Mouse (Mus musculus) T-helper 2 cell (primary cell): Measurements from ENCODE around the gene Cdh4.

Experiments used
- in situ Hi-C: fragments of 300-600 bp; cut with MboI, MseI; formaldehyde crosslinking; loops from one replicate; pipeline ENCODE4 v1.15.1; 2025; ENCODE audit warnings: high pct_unique_total_duplicates

Cdh4 gene

GRCm38 (mm10) chr2:179598886-179599285 lies 156.7 kb downstream of the Cdh4 start:
- in situ Hi-C loops = no loop called here

GRCm38 (mm10) chr2:179599886-179600285 lies 157.7 kb downstream of the Cdh4 start:
- in situ Hi-C loops = no loop called here

DNA sequence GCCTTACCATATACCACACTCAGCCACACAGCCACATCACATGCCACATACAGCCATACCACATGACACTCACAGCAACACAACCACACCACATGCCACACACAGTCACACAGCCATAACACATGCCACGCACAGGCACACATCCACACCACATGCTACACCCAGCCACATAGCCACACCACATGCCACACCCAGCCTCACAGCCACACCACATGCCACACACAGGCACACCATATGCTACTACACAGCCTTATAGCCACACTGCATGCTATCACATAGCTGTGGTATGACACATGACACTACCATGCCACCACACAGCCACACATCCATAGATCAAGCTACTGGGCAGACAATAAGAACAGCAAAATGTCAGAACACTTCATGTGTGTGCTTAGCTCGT lies 158.1 kb downstream of the Cdh4 start:
- in situ Hi-C loops = no loop called here

GRCm38 (mm10) chr2:179601167-179601566 lies 158.9 kb downstream of the Cdh4 start:
- in situ Hi-C loops = no loop called here

- in situ Hi-C loops = no loop called here
Observed at GRCm38 (mm10) chr2:179604746-179605145, 162.5 kb downstream of the Cdh4 start.

- in situ Hi-C loops = no loop called here
Observed at GRCm38 (mm10) chr2:179605255-179605654, 163.0 kb downstream of the Cdh4 start.

DNA sequence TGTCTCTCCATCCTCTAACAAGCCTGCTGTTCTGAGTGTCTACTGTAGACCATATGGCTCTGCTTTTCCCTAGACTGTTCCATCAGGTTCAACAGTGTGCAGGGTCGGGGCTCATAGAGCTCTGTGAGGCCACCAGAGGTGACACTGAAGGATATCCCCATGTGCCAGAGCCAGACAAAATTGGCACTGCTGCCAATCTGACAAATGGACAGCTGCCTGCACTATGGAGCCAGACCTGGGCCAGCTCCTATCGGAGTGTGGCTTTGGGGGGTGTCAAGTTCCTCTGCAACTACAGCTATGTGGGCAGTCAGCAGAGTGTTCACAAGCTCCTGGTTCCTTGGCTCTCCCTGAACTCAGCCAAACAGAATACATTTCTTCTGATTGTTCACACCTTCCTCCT lies 164.1 kb downstream of the Cdh4 start:
- in situ Hi-C loops = no loop called here

DNA sequence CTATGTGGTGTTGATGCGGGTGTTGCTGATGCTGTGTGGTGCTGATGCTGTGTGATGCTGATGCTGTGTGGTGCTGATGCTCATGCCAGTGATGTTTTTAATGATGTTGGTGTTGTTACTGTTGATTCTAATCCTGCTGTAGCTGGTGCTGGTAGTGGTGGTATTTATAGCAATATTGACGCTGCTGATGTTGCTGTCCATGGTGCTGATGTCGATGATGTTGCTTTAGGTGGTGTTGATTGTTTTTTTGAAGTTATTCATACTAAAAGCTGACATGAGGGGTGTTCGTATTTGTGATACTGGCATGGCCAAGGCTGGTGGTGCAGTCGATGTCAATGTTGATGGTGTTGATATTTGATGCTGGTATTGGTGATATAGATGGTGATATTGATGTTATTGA lies 173.7 kb downstream of the Cdh4 start:
- in situ Hi-C loops = no loop called here

DNA sequence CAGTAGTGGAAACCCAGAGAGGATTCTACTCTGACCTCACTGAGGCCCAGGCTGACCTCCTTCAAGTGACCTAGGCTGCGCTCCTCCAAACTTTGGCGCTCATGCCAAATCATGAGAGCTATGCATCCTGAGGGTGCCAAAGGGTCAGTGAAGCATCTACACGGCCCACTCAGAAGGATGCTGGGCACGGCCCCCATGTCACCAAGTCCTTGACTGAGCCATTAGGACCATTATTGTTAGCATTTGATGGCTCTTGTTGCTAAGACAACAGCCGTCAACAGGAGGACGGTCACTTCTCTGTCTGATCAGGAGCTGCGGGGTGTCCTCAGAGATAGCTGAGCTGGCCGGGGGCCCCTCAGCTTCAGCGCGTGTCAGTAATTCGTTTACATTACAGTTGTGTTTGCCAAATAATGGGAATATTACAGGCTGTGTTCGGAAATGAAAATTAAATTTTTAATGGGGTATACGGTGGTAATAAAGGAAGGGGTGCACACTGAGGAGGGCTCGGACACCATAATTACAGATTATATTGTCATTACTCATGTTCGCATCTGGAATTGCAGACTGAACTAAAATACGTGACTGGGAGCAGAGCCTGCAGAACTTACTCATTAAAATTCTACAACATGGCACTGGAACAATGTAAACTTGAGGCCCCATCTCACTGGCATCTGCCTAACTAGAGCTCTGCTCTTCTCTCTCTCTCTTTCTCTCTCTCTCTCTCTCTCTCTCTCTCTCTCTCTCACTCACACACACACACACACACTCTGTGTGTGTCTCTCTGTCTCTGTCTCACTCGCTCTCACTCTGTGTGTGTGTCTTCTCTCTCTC lies 181.6 kb downstream of the Cdh4 start:
- in situ Hi-C loops = no loop called here

DNA sequence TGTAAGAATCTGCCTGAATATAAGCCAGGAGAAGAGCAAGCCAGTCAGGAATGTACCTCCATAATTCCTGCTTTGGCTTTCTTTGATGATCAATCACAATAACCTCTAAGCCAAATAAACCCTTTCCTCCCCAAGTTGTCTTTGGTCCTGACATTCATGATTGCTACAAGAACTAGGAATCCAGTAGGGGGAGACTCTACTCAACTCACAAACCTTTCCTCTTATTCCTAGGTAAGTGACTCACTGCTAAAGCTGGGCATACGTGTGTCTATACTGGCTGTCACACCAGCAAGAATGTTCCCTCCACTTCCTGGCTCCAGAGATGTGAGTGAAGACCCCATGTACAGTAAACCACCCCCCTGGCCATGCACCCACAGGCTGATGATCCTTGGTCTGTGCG lies 185.3 kb downstream of the Cdh4 start:
- in situ Hi-C loops = no loop called here

- in situ Hi-C loops = no loop called here
Observed at GRCm38 (mm10) chr2:179630720-179631119, 188.5 kb downstream of the Cdh4 start.

- in situ Hi-C loops = no loop called here
Observed at GRCm38 (mm10) chr2:179640576-179641301, 198.5 kb downstream of the Cdh4 start.

DNA sequence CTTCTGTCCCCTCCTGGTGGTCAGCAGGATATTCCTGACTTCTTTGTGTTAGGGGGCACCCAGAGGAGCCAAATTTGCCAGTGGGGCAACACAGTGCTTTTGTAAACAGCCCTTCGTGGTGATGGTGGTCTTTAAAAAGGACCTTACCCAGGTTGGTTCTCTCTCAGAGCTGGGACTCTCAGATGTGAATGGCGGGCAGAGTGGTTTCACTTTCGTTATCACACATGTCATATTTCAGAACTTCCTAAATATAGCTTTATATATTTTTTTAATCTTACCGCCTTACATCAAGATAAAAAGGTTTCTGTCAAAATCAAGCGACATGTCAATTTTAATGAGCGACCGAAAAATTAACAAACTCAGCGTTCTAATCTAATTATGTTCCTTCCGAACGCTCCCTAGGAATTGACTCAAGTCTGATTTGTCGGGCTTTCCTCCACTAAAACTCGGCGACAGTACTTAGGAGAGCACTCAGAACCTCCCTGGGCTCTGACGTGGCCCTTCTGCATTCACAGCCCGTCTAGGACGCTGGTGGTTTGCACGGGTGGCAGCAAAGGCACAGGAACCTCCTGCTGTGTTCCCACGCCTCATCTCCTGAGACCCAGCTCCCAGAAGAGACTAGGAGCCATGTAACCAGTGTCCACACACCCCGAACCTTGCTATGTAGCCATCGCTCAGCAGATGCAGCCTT lies 206.5 kb downstream of the Cdh4 start:
- in situ Hi-C loops = no loop called here

DNA sequence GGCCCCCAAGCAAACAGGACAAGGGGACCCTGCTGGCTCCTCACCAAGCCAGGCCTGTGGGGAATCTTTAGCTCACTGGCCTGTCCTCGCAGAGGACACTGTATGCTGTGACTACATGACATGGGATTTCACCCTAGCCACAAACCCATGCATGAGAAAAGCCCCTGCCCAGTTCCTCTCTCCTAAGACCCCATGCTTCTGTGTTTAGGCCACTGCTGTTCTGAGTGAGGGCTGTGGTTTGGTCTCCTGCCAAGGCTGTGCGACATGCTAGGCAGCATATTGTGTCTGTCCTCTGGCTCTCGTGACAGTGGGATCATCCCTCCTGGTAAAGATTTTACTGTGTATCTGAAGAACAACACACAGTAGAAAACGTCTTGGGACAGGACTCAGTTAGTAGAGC lies 207.1 kb downstream of the Cdh4 start:
- in situ Hi-C loops = no loop called here

DNA sequence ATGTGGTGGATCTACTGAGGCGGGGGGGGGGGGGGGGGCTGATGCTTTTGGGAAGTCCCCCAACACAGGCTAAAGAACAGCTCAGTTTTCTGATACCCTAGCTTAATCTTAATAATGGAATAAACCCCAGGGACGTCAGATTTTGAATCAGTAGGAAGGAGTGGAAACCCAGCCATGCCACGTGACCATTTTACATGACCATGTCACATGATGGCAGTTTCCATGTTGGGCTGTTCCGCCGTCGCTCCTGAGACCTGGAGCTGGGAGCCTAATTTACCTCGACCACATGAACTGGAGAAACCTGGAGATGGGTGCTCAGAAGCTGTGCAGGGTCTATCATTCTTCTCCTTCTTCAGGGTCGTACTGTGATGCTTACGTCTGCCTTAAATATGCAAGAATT lies 207.9 kb downstream of the Cdh4 start:
- in situ Hi-C loops = no loop called here

DNA sequence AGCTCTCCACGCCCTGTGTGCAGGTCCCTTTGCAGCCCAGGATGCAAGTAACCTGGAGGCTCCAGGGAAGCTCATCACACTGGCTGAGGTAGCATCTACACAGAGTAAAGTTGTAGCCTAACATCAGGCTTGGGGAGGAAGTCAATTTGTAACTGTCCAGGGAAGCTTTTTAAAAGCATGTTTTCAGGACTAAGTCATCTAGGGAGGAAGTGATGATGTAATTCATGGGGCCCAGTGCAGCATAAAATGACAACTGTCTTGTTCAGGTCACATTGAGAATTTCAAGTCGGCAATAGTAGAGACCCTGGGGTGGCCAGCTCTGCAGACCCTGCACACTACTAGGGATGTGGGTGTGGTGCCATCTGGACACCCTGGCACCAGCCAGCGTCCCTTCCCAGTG lies 213.3 kb downstream of the Cdh4 start:
- in situ Hi-C loops = no loop called here

GRCm38 (mm10) chr2:179659254-179659653 lies 217.0 kb downstream of the Cdh4 start:
- in situ Hi-C loops = no loop called here

DNA sequence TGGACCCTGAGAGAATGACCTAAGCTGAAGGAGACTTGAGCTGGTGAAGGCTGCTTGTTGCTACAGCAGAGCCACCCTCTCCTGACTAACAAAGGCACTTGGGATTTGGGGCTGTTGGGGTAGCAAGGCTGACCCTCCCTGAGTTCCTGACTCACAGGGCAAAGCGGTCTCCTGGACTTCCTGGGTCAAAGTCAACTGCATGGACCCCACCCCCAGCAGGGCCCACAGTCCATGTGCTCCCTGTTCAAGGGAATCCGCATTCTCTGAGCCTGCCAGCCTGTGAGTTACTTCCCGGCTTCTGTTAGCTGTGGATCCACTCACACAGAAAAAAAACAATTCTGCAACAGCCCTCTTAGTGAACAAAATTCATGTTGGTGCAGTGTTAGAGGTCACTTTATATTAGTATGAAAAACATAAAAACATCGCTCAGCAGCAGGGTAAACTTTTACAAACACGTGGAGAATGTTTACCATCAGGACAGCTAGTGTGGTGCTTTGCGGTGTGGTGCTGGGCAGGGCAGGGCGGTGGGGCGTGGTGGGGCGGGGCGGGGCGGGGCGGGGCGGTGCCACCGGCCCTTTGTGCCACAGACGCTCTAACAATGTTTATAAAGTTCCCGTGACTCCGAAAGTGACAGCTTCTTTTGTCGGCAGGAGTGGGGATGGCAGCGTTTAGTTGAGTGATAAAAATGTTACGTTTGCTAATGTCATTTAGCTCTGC lies 219.9 kb downstream of the Cdh4 start:
- in situ Hi-C loops = no loop called here

- in situ Hi-C loops = no loop called here
Observed at GRCm38 (mm10) chr2:179662739-179663138, 220.5 kb downstream of the Cdh4 start.

DNA sequence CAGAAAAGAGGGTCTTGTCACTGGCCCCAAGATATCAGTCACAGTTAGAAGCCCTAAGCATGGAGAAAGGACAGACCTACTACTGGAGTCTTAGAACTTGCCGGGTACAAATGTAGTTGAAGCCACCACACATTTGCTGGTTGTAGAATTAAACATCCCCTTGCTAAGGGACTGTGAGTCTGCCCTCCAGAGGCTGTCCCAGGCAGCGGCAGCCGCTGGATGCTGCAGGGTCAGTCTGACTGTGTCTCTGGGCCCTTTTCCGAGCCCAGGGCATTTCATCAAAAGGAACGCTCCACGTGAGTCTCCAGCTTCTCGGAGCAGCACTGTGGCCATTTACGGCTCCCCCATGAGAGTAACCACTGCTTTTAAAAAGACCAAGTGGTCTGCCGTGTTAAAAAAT lies 221.4 kb downstream of the Cdh4 start:
- in situ Hi-C loops = no loop called here

DNA sequence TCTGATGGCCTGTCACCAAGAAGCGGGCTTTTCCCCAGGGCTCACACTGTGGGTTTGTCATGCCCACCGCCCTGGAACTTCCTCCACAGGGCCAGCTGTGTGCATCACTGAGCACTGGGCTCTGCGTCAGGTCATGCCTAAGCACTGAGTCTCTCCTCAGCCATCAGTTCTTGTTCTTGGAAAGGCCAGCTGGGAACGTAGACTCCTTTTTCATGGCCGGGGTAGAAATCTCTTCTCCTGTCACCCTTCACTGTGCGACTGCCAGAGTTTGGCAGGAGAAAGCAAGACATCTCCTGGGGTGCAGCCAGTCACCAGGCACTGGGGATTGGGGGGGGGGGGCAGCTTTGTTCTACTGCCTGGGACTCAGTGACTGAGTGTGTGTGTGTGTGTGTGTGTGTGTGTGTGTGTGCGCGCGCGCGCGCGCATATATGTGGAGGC lies 222.0 kb downstream of the Cdh4 start:
- in situ Hi-C loops = no loop called here

DNA sequence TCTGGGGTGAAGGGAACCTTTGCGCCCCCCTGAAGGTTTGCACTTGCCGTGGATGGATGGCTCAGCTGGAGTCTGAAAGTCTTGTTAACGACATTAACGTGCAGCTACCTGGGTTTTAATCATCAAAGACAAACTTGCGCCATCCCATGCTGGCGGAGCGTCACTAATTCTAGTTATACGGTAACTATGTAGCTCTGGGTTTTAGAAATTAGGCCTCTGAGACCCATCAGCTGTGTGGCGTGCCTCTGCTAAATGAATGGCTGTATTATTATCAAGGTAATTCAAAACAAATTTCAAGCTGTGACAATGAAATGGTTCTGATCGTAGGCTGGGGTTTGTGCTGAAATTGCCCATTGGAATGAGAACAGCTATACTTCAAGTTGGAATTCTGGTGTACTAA lies 228.5 kb downstream of the Cdh4 start:
- in situ Hi-C loops = no loop called here
